Mouse (Mus musculus): ENCODE results near the gene Cryzl2.

DNA sequence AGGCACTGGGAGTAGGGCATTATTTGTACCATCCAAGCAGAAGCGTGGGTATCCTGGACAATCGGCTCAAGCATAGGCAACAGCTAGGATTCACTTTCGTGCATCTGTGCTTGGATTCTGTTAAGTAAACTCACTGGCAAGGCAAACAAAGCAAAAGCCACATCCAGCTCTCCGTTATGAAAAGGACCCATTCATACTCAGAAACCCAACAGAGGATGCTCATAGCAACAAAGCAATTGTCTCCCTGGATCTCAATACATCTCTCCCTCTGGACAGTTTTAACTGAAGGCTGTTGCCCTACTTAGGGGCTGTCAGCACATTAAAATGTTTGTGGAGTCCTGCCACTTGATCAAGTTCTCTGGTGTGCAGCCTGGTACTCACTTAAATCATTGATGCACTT lies 11.2 kb upstream of the Cryzl2 start:
- TF ChIP-seq CTCF (IDR thresholded peaks at IDR 0.05; ENCODE audit: low read depth) = no peak
- TF ChIP-seq EP300 (IDR thresholded peaks at IDR 0.05; ENCODE audit: low read depth) = no peak

Measured in heart, postnatal 0 days (tissue).